Mouse (Mus musculus): Measurements from ENCODE around the gene Map3k6.
A peak's percentile ranks its signal among the peaks of the same experiment; 100 is the strongest.

The Map3k6 gene

DNA sequence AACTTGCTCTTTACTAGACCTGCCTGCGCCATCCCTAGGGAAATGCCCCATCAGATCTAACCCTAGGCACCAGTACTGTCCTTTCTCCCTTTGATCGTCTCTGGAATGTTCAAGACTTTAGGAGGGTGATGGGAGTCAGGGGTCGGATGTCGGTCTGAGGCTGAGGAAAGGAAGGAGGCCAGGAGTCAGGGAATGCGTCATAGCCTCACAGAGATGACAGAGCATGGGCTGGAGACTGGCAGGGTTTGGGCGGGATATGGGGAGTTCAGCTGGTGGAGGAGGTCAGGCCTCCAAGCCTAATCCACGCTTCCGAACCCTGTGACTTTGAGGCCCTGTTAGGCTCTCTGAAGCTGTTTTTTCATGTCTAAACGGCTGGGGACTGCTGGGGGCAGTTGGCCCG is 27.0 kb upstream of the Map3k6 start:
- DNase-seq (ENCODE audit: low spot score in 2 of 2) = no peak

DNA sequence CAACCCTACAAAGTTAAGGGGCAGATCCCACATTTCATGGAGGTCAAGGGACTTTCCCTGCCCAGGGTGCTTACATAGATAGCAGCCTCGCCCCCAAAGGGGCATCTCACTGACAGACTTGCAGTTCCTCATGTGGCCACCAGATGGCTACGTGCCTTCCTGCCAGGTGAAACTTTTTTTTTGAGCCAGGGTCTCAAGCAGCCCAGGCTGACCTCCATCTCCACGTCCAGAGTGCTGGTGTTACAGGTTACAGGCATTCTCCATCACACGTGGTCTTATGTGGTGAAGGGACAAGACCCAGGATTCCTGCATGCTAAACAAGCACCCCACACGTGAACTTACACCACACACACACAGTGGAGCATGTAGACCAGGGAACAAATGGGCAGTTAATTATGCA is 23.0 kb upstream of the Map3k6 start:
- peak in 1 of 2 experiments; percentile 63 for DNase-seq (ENCODE audit: low spot score in 2 of 2)

DNA sequence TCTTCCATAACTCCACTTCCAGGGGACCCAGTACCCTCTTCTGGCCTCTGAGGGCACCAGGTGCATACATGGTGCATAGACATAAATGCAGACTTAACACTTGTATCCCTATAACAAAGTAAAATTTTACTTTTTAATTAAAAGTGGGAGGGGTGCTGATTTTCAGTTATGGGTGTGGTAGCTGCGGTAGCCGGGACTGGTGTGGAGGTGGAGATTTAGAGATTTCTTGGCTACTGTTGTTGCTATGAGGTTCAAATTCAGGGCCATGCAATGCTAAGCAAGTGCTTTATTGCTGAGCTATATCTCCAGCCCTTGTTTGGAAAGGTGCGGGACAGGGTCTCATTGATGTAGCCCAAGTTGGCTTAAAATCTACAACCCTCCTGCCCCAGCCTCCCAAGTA is 21.9 kb upstream of the Map3k6 start:
- DNase-seq (ENCODE audit: low spot score in 2 of 2) = no peak

- no peak for DNase-seq (ENCODE audit: low spot score in 2 of 2)
These were observed 20.0 kb upstream of the Map3k6 start for GRCm38 (mm10) chr4:133220656-133221055.

- no peak for DNase-seq (ENCODE audit: low spot score in 2 of 2)
These were observed 18.9 kb upstream of the Map3k6 start for GRCm38 (mm10) chr4:133221701-133222100.

DNA sequence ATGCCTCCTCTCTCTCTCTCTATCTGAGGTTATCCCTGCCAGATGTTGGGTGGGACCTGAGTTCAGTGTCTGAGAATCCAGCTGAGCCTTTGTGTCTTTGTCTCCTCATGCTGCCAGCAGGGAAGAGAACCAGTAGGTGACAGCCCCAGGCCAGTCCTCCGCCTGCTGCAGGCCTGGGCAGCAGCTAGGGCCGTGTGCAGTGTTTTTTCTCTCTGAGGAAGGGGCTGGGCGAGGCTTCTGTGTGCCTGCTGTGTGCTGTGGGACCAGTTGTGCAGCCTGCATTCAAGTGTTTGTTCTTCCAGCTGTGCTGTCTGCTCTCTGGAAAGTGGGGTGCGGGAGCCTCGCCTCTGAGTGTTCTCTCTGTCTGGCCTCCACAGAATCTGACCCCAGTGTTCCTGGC is 16.7 kb upstream of the Map3k6 start:
- no peak for DNase-seq (ENCODE audit: low spot score in 2 of 2)

DNA sequence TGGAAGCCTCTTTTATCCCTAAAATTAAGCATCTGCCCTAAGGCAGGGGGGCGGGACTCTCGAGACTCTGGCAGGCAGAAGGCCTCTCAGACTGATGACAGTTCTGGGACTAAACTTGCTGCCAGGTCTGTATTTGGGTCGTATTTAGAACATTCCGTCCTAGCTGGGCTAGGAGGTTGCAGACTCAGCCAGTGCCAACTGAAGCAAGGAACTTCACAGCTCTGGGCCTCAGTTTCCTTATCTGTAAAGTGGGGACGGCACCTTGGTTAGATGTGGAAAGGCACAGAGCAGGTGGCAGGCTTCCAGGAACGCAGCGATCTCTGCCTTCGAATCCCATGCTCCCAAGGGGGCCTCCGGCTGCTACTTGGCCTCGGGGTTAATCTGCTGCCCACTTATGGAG is 14.5 kb upstream of the Map3k6 start:
- DNase-seq (ENCODE audit: low spot score in 2 of 2) = no peak

GRCm38 (mm10) chr4:133227636-133228035 is 13.0 kb upstream of the Map3k6 start:
- DNase-seq (ENCODE audit: low spot score in 2 of 2) = no peak

GRCm38 (mm10) chr4:133229582-133229981 is 11.0 kb upstream of the Map3k6 start:
- no peak for DNase-seq (ENCODE audit: low spot score in 2 of 2)

- DNase-seq (ENCODE audit: low spot score in 2 of 2) = peak in 1 of 2 experiments; percentile 48
These were observed 7.2 kb upstream of the Map3k6 start for GRCm38 (mm10) chr4:133233285-133233976.

- DNase-seq (ENCODE audit: low spot score in 2 of 2) = no peak
These were observed 5.8 kb upstream of the Map3k6 start for GRCm38 (mm10) chr4:133234771-133235170.

DNA sequence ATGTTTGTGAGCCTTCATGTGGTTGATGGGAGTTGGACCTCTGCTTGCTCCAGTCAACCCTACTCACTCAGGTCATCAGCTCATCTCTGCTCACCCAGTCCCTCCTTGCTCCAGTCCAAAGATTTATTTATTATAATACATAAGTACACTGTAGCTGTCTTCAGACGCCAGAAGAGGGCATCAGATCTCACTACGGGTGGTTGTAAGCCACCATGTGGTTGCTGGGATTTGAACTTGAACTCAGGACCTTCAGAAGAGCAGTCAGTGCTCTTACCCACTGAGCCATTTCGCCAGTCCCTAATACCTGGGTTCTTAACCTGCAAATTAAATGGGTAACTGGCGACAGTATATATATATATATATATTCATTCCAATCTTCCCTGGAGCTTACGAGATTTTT is 5.2 kb upstream of the Map3k6 start:
- no peak for DNase-seq (ENCODE audit: low spot score in 2 of 2)

- DNase-seq (ENCODE audit: low spot score in 2 of 2) = no peak
These were observed 2.7 kb upstream of the Map3k6 start for GRCm38 (mm10) chr4:133237911-133238310.

- DNase-seq (ENCODE audit: low spot score in 2 of 2) = peak; percentile 83 to 88
These were observed 603 bp downstream of the Map3k6 start for GRCm38 (mm10) chr4:133240934-133241908.

DNA sequence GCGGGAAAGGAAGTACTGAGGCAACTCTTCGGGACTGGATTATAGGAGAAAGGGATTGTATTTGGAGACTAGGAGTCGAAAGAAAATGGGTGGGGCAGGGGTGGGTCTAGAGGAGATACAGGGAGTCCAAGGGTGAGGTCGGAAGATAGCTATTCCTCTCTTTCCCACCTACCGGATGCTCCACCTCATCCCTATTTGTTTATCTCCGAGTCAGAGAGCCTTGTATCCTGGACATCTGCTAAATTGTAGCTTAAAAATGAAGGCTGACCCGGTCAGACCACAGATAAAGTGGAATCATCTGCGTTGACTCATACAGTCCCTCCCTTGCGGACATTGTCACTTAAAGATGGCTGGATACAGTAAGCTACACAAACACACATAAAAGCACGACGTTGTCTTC is 1.3 kb downstream of the Map3k6 start:
- no peak for DNase-seq (ENCODE audit: low spot score in 2 of 2)

GRCm38 (mm10) chr4:133242710-133243109 is 2.1 kb downstream of the Map3k6 start:
- no peak for DNase-seq (ENCODE audit: low spot score in 2 of 2)

DNA sequence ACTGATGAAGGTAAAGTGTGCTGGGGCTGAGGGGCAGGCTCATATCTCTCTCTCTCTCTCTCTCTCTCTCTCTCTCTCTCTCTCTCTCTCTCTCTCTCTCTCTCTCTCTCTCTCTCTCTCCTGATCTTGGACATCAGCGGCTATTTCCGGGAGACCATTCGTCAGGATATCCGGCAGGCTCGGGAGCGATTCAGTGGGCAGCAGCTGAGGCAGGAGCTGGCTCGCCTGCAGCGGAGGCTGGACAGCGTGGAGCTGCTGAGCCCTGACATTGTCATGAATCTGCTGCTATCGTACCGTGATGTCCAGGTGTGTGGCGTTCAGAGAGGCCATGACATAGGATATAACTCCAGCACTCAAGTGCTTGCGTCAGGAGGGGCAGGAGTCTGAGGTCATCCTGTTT is 2.9 kb downstream of the Map3k6 start:
- no peak for DNase-seq (ENCODE audit: low spot score in 2 of 2)

DNA sequence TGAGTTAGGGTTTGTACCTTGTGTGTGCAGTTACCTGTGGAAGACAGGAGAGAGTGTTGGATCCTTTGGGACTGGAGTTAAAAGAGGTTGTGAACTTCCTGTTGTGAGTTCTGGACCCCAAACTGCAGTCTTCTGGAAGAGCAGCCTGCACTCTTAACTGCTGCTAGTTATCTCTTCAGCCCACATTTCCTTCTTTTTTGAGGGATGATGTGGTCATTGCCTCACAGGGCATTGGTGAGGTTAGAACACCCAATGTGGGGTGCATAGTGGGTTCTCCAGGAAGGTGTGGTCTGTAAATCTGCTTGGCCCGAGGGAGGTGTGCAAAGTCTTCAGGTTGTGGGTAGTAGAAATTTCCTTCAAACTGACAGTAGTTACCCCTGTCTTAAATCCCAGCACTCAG is 3.7 kb downstream of the Map3k6 start:
- DNase-seq (ENCODE audit: low spot score in 2 of 2) = no peak

DNA sequence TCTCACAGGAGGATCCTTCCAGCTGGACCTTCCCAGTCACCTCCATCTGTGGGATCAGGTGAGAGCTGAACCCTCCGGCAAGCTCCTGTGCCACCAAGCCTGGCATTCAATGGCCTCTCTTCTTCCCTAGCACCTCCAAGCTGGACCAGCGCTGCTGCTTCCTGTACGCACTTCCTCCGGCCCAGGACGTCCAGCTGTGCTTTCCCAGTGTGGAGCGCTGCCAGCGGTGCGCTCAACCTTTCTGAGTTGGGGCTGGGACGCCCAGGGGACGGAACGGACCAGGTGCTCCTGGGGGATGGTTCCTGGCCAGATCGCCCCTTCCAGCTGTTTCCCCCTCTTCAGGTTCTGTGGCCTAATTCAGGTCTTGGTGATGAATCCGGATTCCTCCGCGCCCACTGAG is 6.5 kb downstream of the Map3k6 start:
- DNase-seq (ENCODE audit: low spot score in 2 of 2) = no peak

GRCm38 (mm10) chr4:133247806-133248449 is 7.3 kb downstream of the Map3k6 start:
- DNase-seq (ENCODE audit: low spot score in 2 of 2) = no peak

GRCm38 (mm10) chr4:133250609-133251008 is 10.0 kb downstream of the Map3k6 start:
- peak; percentile 83 to 88 for DNase-seq (ENCODE audit: low spot score in 2 of 2)

DNA sequence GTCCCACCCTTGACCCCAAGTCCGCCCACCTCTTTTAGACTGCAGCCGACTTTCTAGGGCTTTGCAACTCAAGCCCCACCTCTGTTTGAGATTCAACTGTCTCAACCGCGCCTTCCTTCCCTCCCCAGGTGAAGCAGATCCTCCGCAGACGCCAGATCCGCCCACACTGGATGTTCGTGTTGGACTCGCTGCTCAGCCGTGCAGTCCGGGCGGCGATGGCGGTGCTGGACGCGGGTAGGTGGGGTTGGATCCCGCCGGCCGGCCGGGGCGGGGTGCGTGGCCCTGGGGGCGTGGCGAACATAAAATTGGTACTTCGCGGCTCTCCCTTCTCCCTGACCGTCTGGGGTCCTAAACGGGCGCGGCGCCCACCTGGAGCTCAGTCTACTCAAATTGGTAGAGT is 10.6 kb downstream of the Map3k6 start:
- peak in 1 of 2 experiments; percentile 38 for DNase-seq (ENCODE audit: low spot score in 2 of 2)

Data from right cerebral cortex, adult 2 months (tissue).